Mouse (Mus musculus) erythroblast, adult 5-6 weeks (primary cell): ENCODE measurements around the gene Ceacam2. TPM values are rescaled to one million over a fixed set of nuclear protein-coding genes. Genes with fewer than 3 reads are reported as not detected.
A peak's percentile ranks its signal among the peaks of the same experiment; 100 is the strongest.
"Not testable (repeated sequence)": the region's sequence is repeated elsewhere in the genome, so short reads cannot be mapped to it uniquely, and the experiment has no call there.

Experiments used
- ATAC-seq: replicated peaks from 2 replicates; pipeline ENCODE4 v1.8.0; 2016; ENCODE audit warnings: moderate number of reproducible peaks, mild to moderate bottlenecking, moderate TSS enrichment, inconsistent platforms; ENCODE audit not compliant: poor library complexity, low FRiP score, severe bottlenecking
- total RNA-seq, 2 experiments: library from RNA; stranded (forward) in 1 of 2; stranded (reverse) in 1 of 2; fragments of 150-400 nt in 1 of 2; fragments of 200-764, 138-1000 nt in 1 of 2; gene quantifications; 2 replicates each; pipeline versions ENCODE4 v1.2.3 to v1.2.4; 2015 to 2017; ENCODE audit warnings: low replicate concordance in 2 of 2

The Ceacam2 gene
- total RNA-seq (2015; ENCODE audit: low replicate concordance) (0.38 TPM in 1 of 2 replicates, not detected in the other), total RNA-seq (2017; ENCODE audit: low replicate concordance) (not detected in 2 replicates)

- not testable (repeated sequence) for ATAC-seq
These were observed at the start of gene Ceacam2 for GRCm38 (mm10) chr7:25539376-25539907. TSS of gene Ceacam2 (minus strand) at chr7:25539857.

- no peak for ATAC-seq
These were observed 45.9 kb upstream of the Ceacam2 start for GRCm38 (mm10) chr7:25585351-25586204.

- no peak for ATAC-seq
These were observed 45.0 kb upstream of the Ceacam2 start for GRCm38 (mm10) chr7:25584651-25585050.

- ATAC-seq = no peak
These were observed 42.7 kb upstream of the Ceacam2 start for GRCm38 (mm10) chr7:25582301-25582810.

GRCm38 (mm10) chr7:25579441-25579840, 39.8 kb upstream of the Ceacam2 start:
- ATAC-seq = no peak

GRCm38 (mm10) chr7:25576793-25577437, 37.3 kb upstream of the Ceacam2 start:
- ATAC-seq = not testable (repeated sequence)

- ATAC-seq = not testable (repeated sequence)
These were observed 36.7 kb upstream of the Ceacam2 start for GRCm38 (mm10) chr7:25576308-25576707.

DNA sequence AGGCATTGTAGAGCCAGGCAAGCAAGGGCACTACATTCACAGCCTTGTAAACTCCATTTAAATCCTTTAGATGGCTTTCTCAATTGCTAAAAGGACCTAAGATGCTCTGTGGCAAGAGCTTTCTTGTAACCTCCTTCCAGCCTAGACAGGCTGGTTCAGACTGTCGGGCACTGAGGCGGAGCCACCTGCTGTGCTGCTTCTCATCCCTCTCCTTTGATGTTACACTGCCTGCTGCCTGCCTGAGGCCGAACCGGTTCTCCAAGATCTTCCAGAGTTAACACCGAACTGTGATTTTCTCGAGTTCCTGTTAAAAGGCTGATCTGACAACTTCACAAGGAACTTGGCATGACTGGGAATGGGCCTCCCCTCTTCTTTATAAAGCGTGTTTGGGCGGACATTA, 36.2 kb upstream of the Ceacam2 start:
- ATAC-seq = no peak

DNA sequence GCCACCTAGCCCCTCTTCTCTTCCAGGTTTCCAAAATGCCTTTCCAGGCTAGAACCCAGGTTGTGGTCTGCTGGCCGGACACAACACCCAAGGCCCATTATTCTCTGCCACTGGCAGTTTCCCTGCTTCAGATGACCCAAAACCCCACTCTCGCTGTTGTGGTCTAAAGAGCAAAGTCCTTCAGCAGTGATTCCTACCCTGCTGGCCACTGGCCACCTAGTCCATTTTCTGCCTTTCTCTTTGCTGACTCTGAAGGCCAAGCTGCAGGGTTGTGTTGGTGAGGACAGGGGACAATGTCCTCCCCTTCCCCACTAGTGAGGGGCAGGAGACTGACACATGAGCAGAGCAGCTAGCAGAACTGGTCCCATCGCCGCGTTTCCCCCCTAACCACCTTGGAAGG, 35.4 kb upstream of the Ceacam2 start:
- no peak for ATAC-seq

- not testable (repeated sequence) for ATAC-seq
These were observed 34.1 kb upstream of the Ceacam2 start for GRCm38 (mm10) chr7:25573806-25574205.

DNA sequence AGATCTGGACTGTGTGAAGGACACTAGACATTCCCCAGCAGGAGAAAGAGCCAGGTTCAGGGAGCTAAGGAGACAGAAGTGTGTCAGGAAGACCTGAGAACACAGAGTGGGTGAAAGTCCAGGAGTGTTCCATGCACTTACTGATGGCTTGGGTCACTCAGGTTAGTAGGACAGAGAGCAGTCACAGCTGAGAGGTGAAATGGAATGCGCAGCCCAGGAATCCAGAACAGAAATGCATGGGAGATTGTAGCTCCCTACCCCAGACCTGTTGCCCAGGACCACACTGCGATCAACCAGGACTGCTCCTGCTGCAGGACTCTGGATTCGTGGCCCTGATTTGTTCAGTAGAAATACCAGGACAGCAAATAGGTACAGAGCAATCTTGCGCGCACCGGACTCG, 29.1 kb upstream of the Ceacam2 start:
- no peak for ATAC-seq

GRCm38 (mm10) chr7:25541464-25541863, 1.8 kb upstream of the Ceacam2 start:
- 0 out of 2 replicates have a peak, but pooled peaks have one; percentile 57 for ATAC-seq

DNA sequence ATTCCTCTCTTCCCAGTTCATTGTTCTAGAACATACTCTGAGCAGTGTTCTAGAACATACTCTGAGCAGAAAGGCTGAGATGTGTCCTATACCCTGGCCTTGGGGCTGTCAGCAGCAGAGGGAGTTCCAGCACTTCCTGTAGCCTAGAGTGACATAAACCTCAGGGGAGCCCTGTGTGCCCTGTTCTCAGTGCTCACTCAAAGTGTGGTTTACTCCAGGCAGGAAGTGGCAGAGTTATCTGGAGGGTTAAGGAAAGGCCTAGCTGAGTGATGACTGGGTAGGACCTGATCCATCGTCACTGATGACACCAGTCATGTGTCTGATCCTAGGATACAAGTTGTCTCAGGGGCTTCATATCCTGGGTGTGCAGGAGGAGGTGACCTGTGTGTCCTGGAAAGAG, 297 bp upstream of the Ceacam2 start:
- not testable (repeated sequence) for ATAC-seq

DNA sequence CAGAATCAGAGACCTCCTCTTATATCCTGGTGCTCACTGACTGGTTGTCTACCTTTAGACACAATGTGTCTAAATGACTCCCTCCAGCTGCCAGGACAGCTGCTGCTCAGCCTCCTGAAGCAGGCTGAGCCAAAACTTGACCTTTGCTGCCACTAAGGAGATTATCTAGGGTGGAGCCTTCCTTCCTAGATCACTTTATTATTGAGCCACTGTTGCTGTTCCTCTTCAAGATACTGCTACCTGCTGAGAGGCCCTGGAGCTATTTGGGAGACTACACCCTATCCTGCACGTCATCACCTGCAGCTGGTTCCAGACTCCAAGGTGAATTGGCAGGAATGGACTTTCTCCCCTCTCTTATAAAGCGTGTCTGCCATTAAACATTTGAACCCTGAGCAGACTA, 8.8 kb downstream of the Ceacam2 start:
- no peak for ATAC-seq

GRCm38 (mm10) chr7:25516070-25516777, 23.4 kb downstream of the Ceacam2 start:
- ATAC-seq = not testable (repeated sequence)

GRCm38 (mm10) chr7:25515667-25516066, 24.0 kb downstream of the Ceacam2 start:
- ATAC-seq = not testable (repeated sequence)

- ATAC-seq = no peak
These were observed 29.7 kb downstream of the Ceacam2 start for GRCm38 (mm10) chr7:25509925-25510324.

DNA sequence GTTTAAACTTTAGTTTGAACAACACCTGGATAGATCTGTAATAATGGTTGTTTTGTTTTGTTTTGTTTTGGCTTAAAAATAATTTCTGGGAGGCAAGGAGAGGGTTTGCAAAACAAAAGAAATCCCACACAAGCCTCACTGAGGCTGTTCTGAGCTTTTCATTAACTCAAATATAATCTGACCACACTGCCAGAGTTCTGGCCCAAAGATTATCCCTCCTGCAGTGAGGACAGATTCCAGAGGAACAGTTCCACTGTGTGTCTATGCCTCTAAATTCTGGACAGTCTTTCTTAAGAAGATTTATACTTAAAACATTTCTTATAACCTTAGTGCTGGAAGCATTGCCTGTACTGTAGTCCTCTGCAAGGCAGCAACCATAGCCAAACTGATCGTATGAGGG, 45.0 kb downstream of the Ceacam2 start:
- no peak for ATAC-seq

DNA sequence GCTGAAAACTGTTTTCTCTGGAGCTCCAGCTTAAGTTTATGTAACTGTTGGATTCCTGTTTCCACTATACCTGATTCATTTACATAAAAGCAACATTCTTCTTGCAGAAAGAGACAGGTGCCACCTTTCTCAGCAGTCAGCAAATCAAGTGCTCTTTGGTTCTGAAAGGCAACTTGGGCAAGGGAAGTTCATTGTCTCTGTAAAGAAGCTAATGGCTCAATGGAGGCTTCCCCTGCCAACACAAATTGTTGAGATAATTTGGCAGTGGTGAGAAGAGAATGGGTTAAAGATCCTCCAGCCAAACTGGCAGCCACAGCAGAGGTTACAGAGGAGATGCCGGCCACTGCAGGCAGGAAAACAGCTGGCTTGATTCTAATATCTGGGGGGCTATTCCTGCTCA, 49.0 kb downstream of the Ceacam2 start:
- not testable (repeated sequence) for ATAC-seq

DNA sequence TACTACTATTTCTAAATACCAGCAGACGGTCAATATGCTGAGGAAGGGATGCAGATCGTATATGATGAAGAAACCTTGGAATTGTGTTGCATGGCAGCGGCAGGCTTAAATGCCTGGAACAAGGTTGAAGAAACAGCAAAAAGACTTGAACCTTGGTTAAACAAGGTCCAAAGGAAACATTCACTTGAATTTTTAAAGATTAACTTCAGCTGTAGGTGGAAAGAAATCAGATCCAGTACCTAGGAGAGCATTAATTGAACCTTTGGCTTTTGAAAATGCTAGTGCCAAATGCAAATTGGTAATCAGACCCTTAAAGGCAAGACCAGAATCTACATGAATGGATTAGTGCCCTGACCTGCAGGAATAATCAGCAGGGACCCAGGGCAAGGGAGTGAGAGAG, 50.3 kb downstream of the Ceacam2 start:
- not testable (repeated sequence) for ATAC-seq
